Mouse (Mus musculus): ENCODE measurements at regions not wholly inside any gene's neighbourhood (a gene's known extent, or its start where the extent isn't known, plus 50 kb on each side); places are given as distances from the start of the nearest gene placed in this dataset.

GRCm38 (mm10) chr2:133467170-133468168 lies 84.5 kb upstream of the Bmp2 start:
- Histone ChIP-seq H3K4me1 (no peaks in the 10 kb centered on the region), H3K9ac (replicated peaks) (no peak overlapping the region), H3K4me3 (no peak overlapping the region), H3K36me3 (no peaks in the 10 kb centered on the region), H3K27me3 (no peaks in the 10 kb centered on the region), H3K27ac (replicated peaks) (no peak overlapping the region), H3K9me3 (no peaks in the 10 kb centered on the region), H3K4me2 (replicated peaks) (no peak overlapping the region)
- WGBS: 92% methylated on average over 9 of the region's 9 CpGs
- ATAC-seq (replicated peaks): no peak

GRCm38 (mm10) chr2:133472966-133473744 lies 78.8 kb upstream of the Bmp2 start:
- no peak overlapping the region for H3K9ac ChIP-seq (replicated peaks)
- no peak overlapping the region for H3K4me3 ChIP-seq
- H3K27ac ChIP-seq (replicated peaks): no peak overlapping the region
- 69% methylated on average over 5 of the region's 5 CpGs for WGBS
- no peaks in the 10 kb centered on the region for H3K4me1 ChIP-seq
- H3K27me3 ChIP-seq: no peaks in the 10 kb centered on the region
- ATAC-seq (replicated peaks): no peak
- H3K4me2 ChIP-seq (replicated peaks): no peak overlapping the region
- no peaks in the 10 kb centered on the region for H3K9me3 ChIP-seq
- H3K36me3 ChIP-seq: no peaks in the 10 kb centered on the region

GRCm38 (mm10) chr2:133474174-133474573 lies 77.8 kb upstream of the Bmp2 start:
- H3K4me3 ChIP-seq: no peak overlapping the region
- ATAC-seq (replicated peaks): no peak
- no peak overlapping the region for H3K27ac ChIP-seq (replicated peaks)
- no peaks in the 10 kb centered on the region for H3K36me3 ChIP-seq
- WGBS: 79% methylated on average over 1 of the region's 1 CpGs
- H3K4me1 ChIP-seq: no peaks in the 10 kb centered on the region
- no peak overlapping the region for H3K9ac ChIP-seq (replicated peaks)
- H3K27me3 ChIP-seq: no peaks in the 10 kb centered on the region
- H3K9me3 ChIP-seq: no peaks in the 10 kb centered on the region
- H3K4me2 ChIP-seq (replicated peaks): no peak overlapping the region

- Histone ChIP-seq H3K36me3 (no peaks in the 10 kb centered on the region), H3K27me3 (no peaks in the 10 kb centered on the region), H3K9me3 (no peaks in the 10 kb centered on the region), H3K4me3 (no peak overlapping the region), H3K4me1 (no peaks in the 10 kb centered on the region), H3K4me2 (replicated peaks) (no peak overlapping the region), H3K27ac (replicated peaks) (no peak overlapping the region), H3K9ac (replicated peaks) (no peak overlapping the region)
- no peak for ATAC-seq (replicated peaks)
- WGBS: 72% methylated on average over 3 of the region's 3 CpGs
These were observed 71.1 kb upstream of the Bmp2 start for GRCm38 (mm10) chr2:133480870-133481269.

- Histone ChIP-seq H3K4me3 (no peak overlapping the region), H3K36me3 (no peaks in the 10 kb centered on the region), H3K27ac (replicated peaks) (no peak overlapping the region), H3K9ac (replicated peaks) (no peak overlapping the region), H3K4me2 (replicated peaks) (no peak overlapping the region), H3K9me3 (no peaks in the 10 kb centered on the region), H3K27me3 (no peaks in the 10 kb centered on the region), H3K4me1 (no peaks in the 10 kb centered on the region)
- ATAC-seq (replicated peaks): no peak
- 82% methylated on average over 6 of the region's 6 CpGs for WGBS
These were observed 70.7 kb upstream of the Bmp2 start for GRCm38 (mm10) chr2:133481305-133481704.

- Histone ChIP-seq H3K9ac (replicated peaks) (no peak overlapping the region), H3K27me3 (no peaks in the 10 kb centered on the region), H3K36me3 (no peaks in the 10 kb centered on the region), H3K4me3 (no peak overlapping the region), H3K27ac (replicated peaks) (no peak overlapping the region), H3K4me2 (replicated peaks) (no peak overlapping the region), H3K4me1 (no peaks in the 10 kb centered on the region), H3K9me3 (no peaks in the 10 kb centered on the region)
- 90% methylated on average over 3 of the region's 3 CpGs for WGBS
- ATAC-seq (replicated peaks): no peak
These were observed 70.2 kb upstream of the Bmp2 start for GRCm38 (mm10) chr2:133481785-133482184.

GRCm38 (mm10) chr2:133495443-133495842 lies 56.5 kb upstream of the Bmp2 start:
- H3K4me1 ChIP-seq: no peaks in the 10 kb centered on the region
- no peak overlapping the region for H3K4me2 ChIP-seq (replicated peaks)
- no peaks in the 10 kb centered on the region for H3K36me3 ChIP-seq
- H3K9me3 ChIP-seq: no peaks in the 10 kb centered on the region
- no peak overlapping the region for H3K27ac ChIP-seq (replicated peaks)
- no peak overlapping the region for H3K9ac ChIP-seq (replicated peaks)
- no peak overlapping the region for H3K4me3 ChIP-seq
- ATAC-seq (replicated peaks): no peak
- WGBS: 84% methylated on average over 3 of the region's 3 CpGs
- no peaks in the 10 kb centered on the region for H3K27me3 ChIP-seq

GRCm38 (mm10) chr2:133496389-133496788 lies 55.6 kb upstream of the Bmp2 start:
- no peak overlapping the region for H3K4me2 ChIP-seq (replicated peaks)
- H3K9ac ChIP-seq (replicated peaks): no peak overlapping the region
- no peak for ATAC-seq (replicated peaks)
- no peaks in the 10 kb centered on the region for H3K9me3 ChIP-seq
- no peaks in the 10 kb centered on the region for H3K27me3 ChIP-seq
- H3K27ac ChIP-seq (replicated peaks): no peak overlapping the region
- H3K4me3 ChIP-seq: no peak overlapping the region
- no peaks in the 10 kb centered on the region for H3K4me1 ChIP-seq
- H3K36me3 ChIP-seq: no peaks in the 10 kb centered on the region

GRCm38 (mm10) chr2:133497071-133497470 lies 54.9 kb upstream of the Bmp2 start:
- H3K36me3 ChIP-seq: no peaks in the 10 kb centered on the region
- H3K9ac ChIP-seq (replicated peaks): no peak overlapping the region
- no peaks in the 10 kb centered on the region for H3K27me3 ChIP-seq
- H3K9me3 ChIP-seq: no peaks in the 10 kb centered on the region
- ATAC-seq (replicated peaks): no peak
- no peak overlapping the region for H3K4me2 ChIP-seq (replicated peaks)
- 90% methylated on average over 4 of the region's 4 CpGs for WGBS
- no peak overlapping the region for H3K4me3 ChIP-seq
- H3K4me1 ChIP-seq: no peaks in the 10 kb centered on the region
- H3K27ac ChIP-seq (replicated peaks): no peak overlapping the region

GRCm38 (mm10) chr2:133497541-133498185 lies 54.3 kb upstream of the Bmp2 start:
- WGBS: 91% methylated on average over 8 of the region's 8 CpGs
- Histone ChIP-seq H3K9me3 (no peaks in the 10 kb centered on the region), H3K27me3 (no peaks in the 10 kb centered on the region), H3K9ac (replicated peaks) (no peak overlapping the region), H3K4me2 (replicated peaks) (no peak overlapping the region), H3K27ac (replicated peaks) (no peak overlapping the region), H3K4me3 (no peak overlapping the region), H3K4me1 (no peaks in the 10 kb centered on the region), H3K36me3 (no peaks in the 10 kb centered on the region)
- no peak for ATAC-seq (replicated peaks)

GRCm38 (mm10) chr2:133498186-133498571 lies 53.8 kb upstream of the Bmp2 start:
- H3K9me3 ChIP-seq: no peaks in the 10 kb centered on the region
- 98% methylated on average over 2 of the region's 2 CpGs for WGBS
- no peak overlapping the region for H3K4me3 ChIP-seq
- H3K27ac ChIP-seq (replicated peaks): no peak overlapping the region
- H3K36me3 ChIP-seq: no peaks in the 10 kb centered on the region
- no peaks in the 10 kb centered on the region for H3K27me3 ChIP-seq
- no peak overlapping the region for H3K9ac ChIP-seq (replicated peaks)
- no peaks in the 10 kb centered on the region for H3K4me1 ChIP-seq
- no peak for ATAC-seq (replicated peaks)
- H3K4me2 ChIP-seq (replicated peaks): no peak overlapping the region

- no peaks in the 10 kb centered on the region for H3K4me1 ChIP-seq
- no peaks in the 10 kb centered on the region for H3K36me3 ChIP-seq
- H3K4me3 ChIP-seq: no peak overlapping the region
- H3K9me3 ChIP-seq: no peaks in the 10 kb centered on the region
- H3K9ac ChIP-seq (replicated peaks): no peak overlapping the region
- 65% methylated on average over 3 of the region's 3 CpGs for WGBS
- ATAC-seq (replicated peaks): no peak
- no peak overlapping the region for H3K27ac ChIP-seq (replicated peaks)
- no peak overlapping the region for H3K4me2 ChIP-seq (replicated peaks)
- H3K27me3 ChIP-seq: no peaks in the 10 kb centered on the region
These were observed 53.2 kb upstream of the Bmp2 start for GRCm38 (mm10) chr2:133498717-133499143.

Measured in forebrain, embryonic 15.5 days (tissue).